Mouse (Mus musculus) brain, embryonic 14.5 days (tissue): ENCODE results near the gene Rad51b.

ENCODE experiments used
- CTCF ChIP-seq: fragments of 200-500 bp; IDR thresholded peaks from 2 replicates; pipeline ENCODE4 v1.5.1; 2012; ENCODE audit warnings: inconsistent platforms, mild to moderate bottlenecking, moderate library complexity, borderline replicate concordance; ENCODE audit not compliant: insufficient read depth, insufficient read length; ENCODE audit errors: extremely low read depth
- POLR2A ChIP-seq: fragments of 200-500 bp; IDR thresholded peaks from 2 replicates; pipeline ENCODE4 v1.6.1; 2012; ENCODE audit warnings: mild to moderate bottlenecking, inconsistent platforms, borderline replicate concordance; ENCODE audit not compliant: poor library complexity, insufficient read depth, insufficient read length, severe bottlenecking; ENCODE audit errors: extremely low read depth

DNA sequence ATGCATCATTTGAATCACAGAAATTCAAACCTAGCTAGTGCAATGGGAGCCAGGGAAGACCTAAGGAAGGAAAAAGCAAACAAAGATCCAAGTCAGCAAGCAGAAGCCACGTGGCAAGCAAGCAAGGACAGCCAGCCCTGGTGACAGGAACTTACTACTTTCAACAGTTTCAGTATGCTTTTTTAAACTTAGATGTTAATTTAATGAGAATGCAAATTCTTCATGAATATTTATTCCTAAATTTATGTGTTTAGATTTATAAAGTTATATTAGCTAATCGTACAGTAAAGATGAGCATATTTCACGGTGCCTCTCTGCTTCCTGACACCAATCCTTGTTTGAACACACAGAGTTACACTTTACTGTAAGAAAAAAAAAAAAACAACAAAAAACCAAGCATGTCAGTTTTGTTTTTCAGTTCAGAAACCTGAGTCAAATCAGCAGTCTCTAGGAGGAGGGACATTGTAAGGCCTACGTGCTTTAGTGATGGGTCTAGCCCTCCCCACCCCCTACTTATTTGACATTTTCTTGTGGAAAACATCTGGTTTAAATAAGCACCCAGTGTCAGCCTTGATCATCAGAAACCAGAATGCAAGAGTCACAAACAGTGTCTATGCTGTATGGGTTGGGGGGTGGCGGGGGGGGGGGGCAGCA, 331.2 kb downstream of the Rad51b start:
- TF ChIP-seq CTCF (no peak), POLR2A (no peak)
